Mouse (Mus musculus): ENCODE measurements at regions not wholly inside any gene's neighbourhood (a gene's known extent, or its start where the extent isn't known, plus 50 kb on each side); places are given as distances from the start of the nearest gene placed in this dataset.

GRCm38 (mm10) chr8:116452806-116453205 is 52.0 kb upstream of the Dynlrb2 start:
- Histone ChIP-seq H3K9ac (ENCODE audit: low read depth, low read length) (no peak overlapping the region), H3K4me2 (ENCODE audit: low read depth, low read length) (no peak overlapping the region), H3K4me3 (ENCODE audit: low read depth, low read length) (no peak overlapping the region), H3K36me3 (ENCODE audit: control insufficient read depth, insufficient read depth) (no peaks in the 10 kb centered on the region), H3K27ac (ENCODE audit: low read length) (no peak overlapping the region), H3K9me3 (replicated peaks; ENCODE audit: control insufficient read depth, low read length) (no peaks in the 10 kb centered on the region), H3K4me1 (ENCODE audit: control insufficient read depth, low read depth, low read length) (no peaks in the 10 kb centered on the region), H3K27me3 (ENCODE audit: control insufficient read depth, insufficient read depth, low read depth, low read length) (no peaks in the 10 kb centered on the region)
- no peak for ATAC-seq (ENCODE audit: low read depth)
- WGBS (ENCODE audit: insufficient replicate concordance): 47% methylated on average over 3 of the region's 3 CpGs

GRCm38 (mm10) chr8:116451397-116451796 is 53.4 kb upstream of the Dynlrb2 start:
- H3K4me1 ChIP-seq (ENCODE audit: control insufficient read depth, low read depth, low read length): no peaks in the 10 kb centered on the region
- WGBS (ENCODE audit: insufficient replicate concordance): 44% methylated on average over 3 of the region's 3 CpGs
- H3K36me3 ChIP-seq (ENCODE audit: control insufficient read depth, insufficient read depth): no peaks in the 10 kb centered on the region
- ATAC-seq (ENCODE audit: low read depth): no peak
- no peaks in the 10 kb centered on the region for H3K9me3 ChIP-seq (replicated peaks; ENCODE audit: control insufficient read depth, low read length)
- no peak overlapping the region for H3K27ac ChIP-seq (ENCODE audit: low read length)
- no peak overlapping the region for H3K4me2 ChIP-seq (ENCODE audit: low read depth, low read length)
- no peak overlapping the region for H3K9ac ChIP-seq (ENCODE audit: low read depth, low read length)
- H3K4me3 ChIP-seq (ENCODE audit: low read depth, low read length): no peak overlapping the region
- no peaks in the 10 kb centered on the region for H3K27me3 ChIP-seq (ENCODE audit: control insufficient read depth, insufficient read depth, low read depth, low read length)

GRCm38 (mm10) chr8:116447452-116447851 is 57.3 kb upstream of the Dynlrb2 start:
- H3K27me3 ChIP-seq (ENCODE audit: control insufficient read depth, insufficient read depth, low read depth, low read length): no peaks in the 10 kb centered on the region
- ATAC-seq (ENCODE audit: low read depth): no peak
- no peak overlapping the region for H3K4me3 ChIP-seq (ENCODE audit: low read depth, low read length)
- H3K27ac ChIP-seq (ENCODE audit: low read length): no peak overlapping the region
- H3K9ac ChIP-seq (ENCODE audit: low read depth, low read length): no peak overlapping the region
- H3K4me1 ChIP-seq (ENCODE audit: control insufficient read depth, low read depth, low read length): no peaks in the 10 kb centered on the region
- no peaks in the 10 kb centered on the region for H3K9me3 ChIP-seq (replicated peaks; ENCODE audit: control insufficient read depth, low read length)
- WGBS (ENCODE audit: insufficient replicate concordance): 57% methylated on average over 2 of the region's 2 CpGs
- no peaks in the 10 kb centered on the region for H3K36me3 ChIP-seq (ENCODE audit: control insufficient read depth, insufficient read depth)
- no peak overlapping the region for H3K4me2 ChIP-seq (ENCODE audit: low read depth, low read length)

DNA sequence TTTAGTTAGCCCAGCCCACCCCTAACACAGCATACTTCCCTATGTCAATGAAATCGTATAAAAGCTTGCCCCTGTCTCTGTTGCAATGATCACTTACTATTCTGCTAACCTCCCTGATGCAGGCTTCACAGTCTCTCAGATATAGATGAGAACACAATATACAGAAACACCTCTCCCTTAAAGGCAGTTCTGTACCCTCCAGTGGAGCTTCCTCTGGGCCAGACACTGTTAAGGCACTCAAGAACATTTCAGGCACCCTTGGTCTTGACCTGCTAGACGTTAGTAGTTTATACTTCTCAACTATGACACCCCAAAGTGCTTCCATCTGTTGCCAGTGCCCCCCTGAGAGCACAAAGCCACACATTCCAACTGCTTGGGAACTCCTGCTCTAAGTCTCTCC is 61.9 kb upstream of the Dynlrb2 start:
- Histone ChIP-seq H3K27me3 (ENCODE audit: control insufficient read depth, insufficient read depth, low read depth, low read length) (no peaks in the 10 kb centered on the region), H3K4me3 (ENCODE audit: low read depth, low read length) (no peak overlapping the region), H3K4me2 (ENCODE audit: low read depth, low read length) (no peak overlapping the region), H3K36me3 (ENCODE audit: control insufficient read depth, insufficient read depth) (no peaks in the 10 kb centered on the region), H3K9ac (ENCODE audit: low read depth, low read length) (no peak overlapping the region), H3K27ac (ENCODE audit: low read length) (no peak overlapping the region), H3K9me3 (replicated peaks; ENCODE audit: control insufficient read depth, low read length) (no peaks in the 10 kb centered on the region), H3K4me1 (ENCODE audit: control insufficient read depth, low read depth, low read length) (no peaks in the 10 kb centered on the region)
- no peak for ATAC-seq (ENCODE audit: low read depth)
- WGBS (ENCODE audit: insufficient replicate concordance): 35% methylated on average over 2 of the region's 2 CpGs

DNA sequence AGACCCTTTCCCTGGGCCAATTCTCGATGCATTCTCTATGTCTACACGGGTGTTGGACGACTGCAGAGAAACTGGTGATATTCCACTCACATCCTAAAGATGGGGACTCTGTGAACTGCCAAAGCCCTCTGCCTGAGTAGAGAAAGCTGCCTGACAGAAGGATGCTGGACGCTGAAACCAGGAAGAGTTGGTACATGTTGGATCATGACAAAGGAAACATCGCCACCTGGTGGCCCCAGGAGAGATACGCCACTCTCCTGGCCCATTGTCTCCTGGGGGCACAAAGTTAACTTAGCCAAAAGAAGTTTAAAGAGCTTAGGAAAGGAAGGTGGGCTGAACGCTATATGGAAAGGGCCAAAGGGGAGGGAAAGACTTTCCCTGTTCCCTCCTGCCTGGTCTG is 65.9 kb upstream of the Dynlrb2 start:
- Histone ChIP-seq H3K4me3 (ENCODE audit: low read depth, low read length) (no peak overlapping the region), H3K9me3 (replicated peaks; ENCODE audit: control insufficient read depth, low read length) (no peaks in the 10 kb centered on the region), H3K9ac (ENCODE audit: low read depth, low read length) (no peak overlapping the region), H3K27me3 (ENCODE audit: control insufficient read depth, insufficient read depth, low read depth, low read length) (no peaks in the 10 kb centered on the region), H3K36me3 (ENCODE audit: control insufficient read depth, insufficient read depth) (no peaks in the 10 kb centered on the region), H3K4me2 (ENCODE audit: low read depth, low read length) (no peak overlapping the region), H3K27ac (ENCODE audit: low read length) (no peak overlapping the region), H3K4me1 (ENCODE audit: control insufficient read depth, low read depth, low read length) (no peaks in the 10 kb centered on the region)
- no peak for ATAC-seq (ENCODE audit: low read depth)
- 16% methylated on average over 7 of the region's 7 CpGs for WGBS (ENCODE audit: insufficient replicate concordance)

GRCm38 (mm10) chr8:116435268-116435980 is 69.3 kb upstream of the Dynlrb2 start:
- ATAC-seq (ENCODE audit: low read depth): no peak
- H3K9ac ChIP-seq (ENCODE audit: low read depth, low read length): no peak overlapping the region
- WGBS (ENCODE audit: insufficient replicate concordance): 61% methylated on average over 15 of the region's 15 CpGs
- H3K4me1 ChIP-seq (ENCODE audit: control insufficient read depth, low read depth, low read length): no peaks in the 10 kb centered on the region
- no peaks in the 10 kb centered on the region for H3K36me3 ChIP-seq (ENCODE audit: control insufficient read depth, insufficient read depth)
- H3K27me3 ChIP-seq (ENCODE audit: control insufficient read depth, insufficient read depth, low read depth, low read length): no peaks in the 10 kb centered on the region
- no peak overlapping the region for H3K4me2 ChIP-seq (ENCODE audit: low read depth, low read length)
- H3K27ac ChIP-seq (ENCODE audit: low read length): no peak overlapping the region
- no peak overlapping the region for H3K4me3 ChIP-seq (ENCODE audit: low read depth, low read length)
- no peaks in the 10 kb centered on the region for H3K9me3 ChIP-seq (replicated peaks; ENCODE audit: control insufficient read depth, low read length)

- no peak for ATAC-seq (ENCODE audit: low read depth)
- WGBS (ENCODE audit: insufficient replicate concordance): 68% methylated on average over 5 of the region's 5 CpGs
Measured at GRCm38 (mm10) chr8:116430051-116430450, 74.7 kb upstream of the Dynlrb2 start.

GRCm38 (mm10) chr8:116429649-116430048 is 75.1 kb upstream of the Dynlrb2 start:
- Histone ChIP-seq H3K27ac (ENCODE audit: low read length) (no peak overlapping the region), H3K4me2 (ENCODE audit: low read depth, low read length) (no peak overlapping the region), H3K36me3 (ENCODE audit: control insufficient read depth, insufficient read depth) (no peaks in the 10 kb centered on the region), H3K4me1 (ENCODE audit: control insufficient read depth, low read depth, low read length) (no peaks in the 10 kb centered on the region), H3K9ac (ENCODE audit: low read depth, low read length) (no peak overlapping the region), H3K9me3 (replicated peaks; ENCODE audit: control insufficient read depth, low read length) (no peaks in the 10 kb centered on the region), H3K27me3 (ENCODE audit: control insufficient read depth, insufficient read depth, low read depth, low read length) (no peaks in the 10 kb centered on the region), H3K4me3 (ENCODE audit: low read depth, low read length) (no peak overlapping the region)
- ATAC-seq (ENCODE audit: low read depth): no peak
- WGBS (ENCODE audit: insufficient replicate concordance): 56% methylated on average over 6 of the region's 6 CpGs

More at GRCm38 (mm10) chr8:116430051-116430450, 74.7 kb upstream of the Dynlrb2 start:
- H3K9me3 ChIP-seq (replicated peaks; ENCODE audit: control insufficient read depth, low read length): no peaks in the 10 kb centered on the region
- no peaks in the 10 kb centered on the region for H3K36me3 ChIP-seq (ENCODE audit: control insufficient read depth, insufficient read depth)
- no peaks in the 10 kb centered on the region for H3K4me1 ChIP-seq (ENCODE audit: control insufficient read depth, low read depth, low read length)
- no peak overlapping the region for H3K9ac ChIP-seq (ENCODE audit: low read depth, low read length)
- no peak overlapping the region for H3K4me2 ChIP-seq (ENCODE audit: low read depth, low read length)
- H3K27ac ChIP-seq (ENCODE audit: low read length): no peak overlapping the region
- H3K27me3 ChIP-seq (ENCODE audit: control insufficient read depth, insufficient read depth, low read depth, low read length): no peaks in the 10 kb centered on the region
- no peak overlapping the region for H3K4me3 ChIP-seq (ENCODE audit: low read depth, low read length)

GRCm38 (mm10) chr8:116422826-116423225 is 81.9 kb upstream of the Dynlrb2 start:
- no peak overlapping the region for H3K9ac ChIP-seq (ENCODE audit: low read depth, low read length)

More at GRCm38 (mm10) chr8:116422826-116423225, 81.9 kb upstream of the Dynlrb2 start:
- Histone ChIP-seq H3K4me1 (ENCODE audit: control insufficient read depth, low read depth, low read length) (no peaks in the 10 kb centered on the region), H3K9me3 (replicated peaks; ENCODE audit: control insufficient read depth, low read length) (no peaks in the 10 kb centered on the region), H3K27ac (ENCODE audit: low read length) (no peak overlapping the region), H3K36me3 (ENCODE audit: control insufficient read depth, insufficient read depth) (no peaks in the 10 kb centered on the region), H3K4me3 (ENCODE audit: low read depth, low read length) (no peak overlapping the region), H3K27me3 (ENCODE audit: control insufficient read depth, insufficient read depth, low read depth, low read length) (no peaks in the 10 kb centered on the region), H3K4me2 (ENCODE audit: low read depth, low read length) (no peak overlapping the region)
- ATAC-seq (ENCODE audit: low read depth): no peak
- 66% methylated on average over 6 of the region's 6 CpGs for whole genome bisulfite sequencing (ENCODE audit: insufficient replicate concordance)

Measured in liver, embryonic 16.5 days (tissue).